Mouse (Mus musculus) adrenal gland, adult 2 months (tissue): ENCODE results near the gene Fry. TPM values are rescaled to one million over a fixed set of nuclear protein-coding genes. Genes with fewer than 3 reads are reported as not detected.

ENCODE experiments used
- DNase-seq: peaks from one replicate; pipeline ENCODE4 v3.0.0; 2021
- polyA plus RNA-seq: library from polyadenylated mRNA; depleted of rRNA; stranded (reverse); fragments of >200 nt; gene quantifications from 2 replicates; pipeline ENCODE4 v1.2.3, GENCODE M21; 2012
- total RNA-seq, 2 experiments: library from RNA; stranded (reverse); gene quantifications; 2 replicates each; pipeline ENCODE4 v1.2.3; 2021

Gene Fry
- total and polyA plus RNA-seq, 3 experiments, result 16.4 to 44.4 (median 27.0) TPM

DNA sequence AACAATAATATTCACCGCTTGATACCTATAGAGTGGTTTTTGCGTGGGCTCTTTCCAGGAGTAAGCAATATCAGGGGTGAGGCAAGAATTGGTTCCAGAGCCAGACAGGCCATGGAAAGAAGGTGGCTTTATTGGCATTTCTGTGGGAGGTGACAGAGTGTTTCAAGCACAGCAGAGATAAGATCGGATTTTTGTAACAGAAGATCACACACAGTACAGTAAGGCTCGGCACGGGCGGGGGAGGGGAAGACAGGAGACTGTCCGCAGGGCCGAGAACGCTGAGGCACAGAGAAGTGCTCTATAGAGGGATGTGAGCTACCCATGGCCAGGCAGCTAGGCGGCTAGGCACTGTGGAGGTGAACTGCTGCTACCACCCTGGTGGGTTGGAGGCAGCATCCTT is 53.1 kb downstream of the Fry start:
- DNase-seq, result no peak

GRCm38 (mm10) chr5:150173869-150174268 is 55.4 kb downstream of the Fry start:
- no peak for DNase-seq

- no peak for DNase-seq
Observed at GRCm38 (mm10) chr5:150174950-150175349, 56.5 kb downstream of the Fry start.

DNA sequence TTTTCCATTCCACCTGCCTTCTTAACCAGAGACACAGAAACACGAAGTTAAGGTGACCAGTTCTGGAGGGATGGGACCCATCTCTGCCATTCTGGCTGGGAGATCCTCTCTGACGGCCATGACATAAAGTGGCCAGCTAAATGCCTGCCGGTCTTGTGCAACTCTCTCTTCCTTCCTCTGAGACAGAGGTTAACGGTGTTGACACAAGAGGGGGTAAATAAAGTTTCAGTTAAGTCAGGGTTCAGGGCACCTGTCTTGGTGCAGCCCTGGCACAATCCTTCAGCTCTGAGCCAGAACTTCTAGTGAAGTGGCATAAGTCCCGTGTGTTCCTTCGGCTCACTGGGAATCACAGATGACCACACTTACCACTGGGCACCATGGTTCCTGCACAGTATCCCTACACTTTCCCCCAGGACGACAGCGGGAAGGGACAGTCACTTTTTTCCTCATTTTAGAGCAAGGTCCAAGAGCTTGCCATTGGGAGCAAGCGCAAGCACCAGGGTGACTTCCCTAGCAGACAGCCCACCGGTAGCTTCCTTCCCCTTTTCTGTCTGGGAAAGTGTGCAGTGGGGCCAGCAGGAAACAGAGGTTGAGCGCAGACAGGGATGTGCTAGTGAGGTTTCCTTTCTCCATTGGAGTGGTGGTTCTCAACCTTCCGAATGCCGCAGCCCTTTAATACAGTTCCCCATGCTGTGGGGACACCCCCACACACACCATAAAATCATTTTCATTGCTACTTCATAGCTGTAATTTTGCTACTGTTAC is 58.0 kb downstream of the Fry start:
- no peak for DNase-seq

GRCm38 (mm10) chr5:150177757-150178156 is 59.3 kb downstream of the Fry start:
- DNase-seq, result no peak

- DNase-seq, result no peak
Observed at GRCm38 (mm10) chr5:150178194-150178801, 59.9 kb downstream of the Fry start.

GRCm38 (mm10) chr5:150180985-150181607 is 62.7 kb downstream of the Fry start:
- peak; percentile 48 for DNase-seq

DNA sequence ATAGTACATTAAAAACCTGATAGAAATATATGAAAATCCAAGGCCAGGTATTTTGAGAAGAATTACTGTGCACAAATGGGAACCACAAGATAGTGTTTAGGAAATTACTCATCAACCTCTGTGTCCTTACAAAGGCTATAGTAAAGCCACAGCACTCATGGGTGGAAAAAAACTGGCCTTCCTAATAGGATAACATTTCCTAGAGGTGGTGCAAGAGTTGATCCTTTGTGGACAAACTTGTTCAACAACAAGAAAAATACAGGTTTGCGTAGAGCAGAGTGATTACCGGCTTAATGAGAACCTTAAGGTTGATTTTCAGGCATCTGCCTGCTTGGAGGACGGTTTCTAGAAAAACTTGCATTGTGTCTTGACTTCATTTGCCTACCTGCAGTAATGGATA is 66.5 kb downstream of the Fry start:
- DNase-seq, result no peak

DNA sequence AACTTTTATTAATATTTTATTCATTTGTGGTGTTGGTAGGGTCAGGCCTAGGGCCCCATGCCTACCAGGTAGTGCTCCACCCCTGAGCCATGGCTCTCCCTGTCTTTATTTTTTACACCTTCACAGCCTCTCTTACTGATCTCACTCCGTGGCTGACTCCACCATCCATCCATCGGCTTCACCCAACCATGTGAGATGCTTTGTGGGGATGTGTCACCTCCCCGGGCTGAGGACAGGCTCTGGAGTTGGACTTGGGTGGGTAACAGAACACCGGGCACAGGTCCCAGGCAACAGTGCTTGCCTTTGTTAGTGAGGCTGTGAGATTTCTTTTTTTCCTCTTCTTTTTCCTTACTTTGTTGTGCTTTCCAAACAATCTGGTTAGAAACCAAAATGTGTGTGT is 67.7 kb downstream of the Fry start:
- DNase-seq, result no peak

DNA sequence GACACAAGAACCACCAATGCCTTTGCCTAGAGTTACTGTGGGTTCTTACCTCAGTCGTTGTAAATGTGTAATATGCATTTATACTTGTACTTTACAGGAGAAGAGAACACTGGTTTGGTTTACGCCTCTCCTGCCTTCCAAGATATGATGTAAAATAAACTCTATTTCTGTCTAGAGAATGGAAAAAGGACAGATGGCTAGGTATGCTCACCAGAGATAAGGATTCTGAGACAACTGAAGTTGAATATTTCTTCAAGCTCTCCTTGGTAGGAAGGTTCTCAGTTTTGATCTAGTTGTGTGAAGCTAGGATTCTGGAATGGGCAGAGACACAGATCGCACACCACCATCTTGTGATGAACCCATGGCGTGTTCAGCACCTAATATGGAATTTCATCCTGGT is 68.2 kb downstream of the Fry start:
- DNase-seq, result no peak

DNA sequence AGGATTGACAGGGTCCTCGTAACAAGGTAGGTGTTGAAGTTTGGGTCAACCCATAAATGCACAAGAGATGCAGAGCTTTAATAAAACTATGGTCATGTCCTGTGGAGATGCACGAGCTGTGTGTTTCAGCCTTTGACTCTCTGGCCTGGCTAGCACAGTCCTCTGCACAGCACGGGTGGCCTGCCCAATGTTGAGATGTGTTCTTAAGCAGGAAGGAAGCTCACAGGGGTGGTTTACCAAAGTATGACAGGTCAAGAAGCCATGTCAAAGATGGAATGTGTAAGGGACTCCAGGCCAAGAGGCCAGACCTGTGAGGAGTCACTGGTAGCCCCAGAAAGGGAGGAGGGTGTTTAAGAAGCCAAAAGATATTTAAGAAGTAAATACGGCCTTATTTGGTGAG is 69.6 kb downstream of the Fry start:
- DNase-seq, result no peak

- DNase-seq, result no peak
Observed at GRCm38 (mm10) chr5:150190454-150191358, 72.3 kb downstream of the Fry start.

GRCm38 (mm10) chr5:150195514-150196210 is 77.2 kb downstream of the Fry start:
- peak; percentile 80 for DNase-seq

DNA sequence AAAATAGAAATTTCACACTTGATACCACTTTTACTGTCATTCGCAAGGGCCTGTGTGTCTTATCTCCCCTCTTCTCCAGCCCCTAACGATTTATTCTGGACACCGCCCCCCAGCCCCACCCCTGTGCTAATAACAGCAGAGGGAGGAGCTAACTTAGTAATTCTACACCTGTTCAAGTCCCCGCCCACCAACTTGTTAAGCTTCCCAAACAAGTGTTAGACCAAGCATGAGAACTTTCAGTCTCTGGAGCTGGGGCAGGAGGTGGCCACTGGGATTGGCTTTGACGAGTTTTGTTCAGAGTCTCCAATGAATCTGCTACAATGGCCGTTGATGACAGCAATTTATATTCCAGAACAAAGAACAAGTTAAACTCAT is 77.8 kb downstream of the Fry start:
- DNase-seq, result peak; percentile 39

DNA sequence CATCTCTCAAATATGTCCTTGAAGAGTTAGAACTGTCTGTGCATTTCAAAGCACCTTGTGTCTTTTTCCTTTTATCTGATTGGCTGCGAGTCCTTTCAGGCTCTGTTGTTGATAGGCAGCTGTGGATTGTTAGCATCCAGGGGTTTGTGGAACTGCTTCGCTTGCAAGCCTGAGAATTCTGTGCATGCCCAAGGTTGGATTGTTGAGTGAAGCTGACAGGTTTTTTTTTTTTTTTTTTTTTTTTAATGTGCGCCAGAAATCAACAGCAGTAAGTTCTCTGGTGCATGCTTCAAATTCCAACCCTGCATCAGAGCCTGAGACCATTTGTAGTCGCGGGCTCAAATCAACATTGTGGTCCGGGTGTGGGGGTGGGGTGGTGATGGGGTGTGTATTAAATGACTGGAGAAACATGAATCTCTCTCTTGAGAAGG is 78.5 kb downstream of the Fry start:
- DNase-seq, result no peak

- no peak for DNase-seq
Observed at GRCm38 (mm10) chr5:150206749-150207148, 88.3 kb downstream of the Fry start.

DNA sequence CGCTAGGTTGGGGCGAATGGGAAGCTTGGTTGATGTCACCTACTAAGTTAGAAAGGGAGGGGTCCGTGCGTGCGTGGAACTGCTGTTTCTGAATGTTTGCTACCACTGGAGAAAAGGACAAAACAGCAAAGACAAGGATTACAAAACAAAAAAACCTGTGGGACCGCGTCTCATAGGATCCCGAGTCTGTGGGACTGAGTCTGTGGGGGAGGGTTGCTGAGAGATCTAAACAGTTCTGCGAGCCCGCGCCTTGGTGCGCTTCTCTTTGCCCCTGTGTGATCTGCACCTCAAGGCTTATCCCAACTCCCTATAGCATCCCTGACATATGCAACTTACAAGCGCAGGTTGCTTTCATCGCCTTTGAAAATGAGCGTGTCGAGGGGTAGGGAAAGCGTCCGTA is 89.2 kb downstream of the Fry start:
- DNase-seq, result no peak

DNA sequence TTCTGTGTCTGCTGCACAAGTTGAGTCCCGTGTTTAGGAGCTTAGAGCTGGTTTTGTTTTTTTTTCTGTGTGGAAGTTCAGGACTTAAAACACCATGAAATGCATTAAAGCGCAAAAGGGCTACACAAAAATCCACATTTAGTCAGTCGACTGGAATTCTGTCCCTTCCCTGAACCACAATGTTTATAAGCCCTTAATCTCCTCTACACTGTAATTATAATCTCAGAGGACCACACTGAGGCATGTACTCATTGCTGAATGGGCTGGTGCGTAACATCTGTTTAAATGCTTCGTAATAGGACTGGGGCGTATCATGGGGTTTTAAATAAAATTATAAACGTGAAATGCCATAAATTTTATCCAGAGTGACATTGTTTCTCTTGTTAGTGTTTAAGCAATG is 89.6 kb downstream of the Fry start:
- DNase-seq, result no peak

- DNase-seq, result no peak
Observed at GRCm38 (mm10) chr5:150214081-150214480, 95.6 kb downstream of the Fry start.

GRCm38 (mm10) chr5:150216066-150216465 is 97.6 kb downstream of the Fry start:
- DNase-seq, result no peak

DNA sequence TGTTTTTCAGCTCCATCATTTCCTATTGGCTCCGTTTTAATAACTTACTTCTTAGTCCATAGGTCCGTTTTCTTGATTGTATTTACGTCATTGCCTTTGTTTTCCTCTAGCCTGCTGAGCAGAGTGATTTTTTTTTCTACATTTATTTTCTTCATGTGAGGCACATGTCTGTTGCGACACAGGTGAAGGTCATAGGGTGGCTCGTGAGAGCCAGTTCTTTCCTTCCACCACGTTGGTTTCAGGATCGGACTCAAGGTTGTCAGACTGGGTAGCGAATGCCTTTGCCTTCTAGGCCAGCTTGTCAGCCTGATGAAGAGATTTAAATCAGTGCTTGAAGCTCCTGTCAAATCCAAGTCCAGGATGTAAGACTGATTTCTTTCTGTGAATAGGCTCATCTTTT is 101.0 kb downstream of the Fry start:
- DNase-seq, result peak; percentile 51

GRCm38 (mm10) chr5:150220333-150220732 is 101.9 kb downstream of the Fry start:
- peak; percentile 19 for DNase-seq
